Mouse (Mus musculus) forebrain, embryonic 16.5 days (tissue): ENCODE measurements around the gene Mitd1. TPM values are rescaled to one million over a fixed set of nuclear protein-coding genes. Genes with fewer than 3 reads are reported as not detected.

Experiments
- ATAC-seq: fragments of 200-750 bp; cut with Nextera tagmentation; 2 replicates; pipeline ENCODE4 v1.8.0; 2017; ENCODE audit warnings: mild to moderate bottlenecking, moderate library complexity
- H3K27ac ChIP-seq: fragments of 300-500 bp; sonication (generic); 2 replicates; pipeline ENCODE4 v1.5.1; 2014; ENCODE audit warnings: low read length, control low read depth
- H3K27me3 ChIP-seq: fragments of 300-500 bp; sonication (generic); replicated peaks from 2 replicates; pipeline ENCODE4 v1.6.1; 2014; ENCODE audit warnings: low read length; ENCODE audit not compliant: control insufficient read depth, insufficient read depth
- H3K36me3 ChIP-seq: fragments of 300-500 bp; sonication (generic); 2 replicates; pipeline ENCODE4 v1.6.1; 2014; ENCODE audit not compliant: control insufficient read depth, insufficient read depth
- H3K4me1 ChIP-seq: fragments of 300-500 bp; sonication (generic); replicated peaks from 2 replicates; pipeline ENCODE4 v1.6.1; 2014; ENCODE audit warnings: low read length; ENCODE audit not compliant: control insufficient read depth, insufficient read depth
- H3K4me2 ChIP-seq: fragments of 300-500 bp; sonication (generic); 2 replicates; pipeline ENCODE4 v1.6.1; 2014; ENCODE audit warnings: mild to moderate bottlenecking, low read length, control low read depth
- H3K4me3 ChIP-seq: fragments of 300-500 bp; sonication (generic); replicated peaks from 2 replicates; pipeline ENCODE4 v1.5.1; 2014; ENCODE audit warnings: mild to moderate bottlenecking, low read length, control low read depth
- H3K9ac ChIP-seq: fragments of 300-500 bp; sonication (generic); replicated peaks from 2 replicates; pipeline ENCODE4 v1.6.1; 2014; ENCODE audit warnings: low read depth, low read length, control low read depth
- H3K9me3 ChIP-seq: fragments of 300-500 bp; sonication (generic); 2 replicates; pipeline ENCODE4 v1.6.1; 2016; ENCODE audit warnings: low read length; ENCODE audit not compliant: control insufficient read depth
- WGBS: fragments of 180-500 bp; shearing (Covaris S2); extraction: QIAGEN DNeasy Blood & Tissue Kit; methylation state at CpG from one replicate; pipeline ENCODE4 v1.1.7; 2014; 5-methylcytosine and 5-hydroxymethylcytosine counted together
- polyA plus RNA-seq: library from polyadenylated mRNA; unstranded; fragments of >200 nt; fragmentation: Nextera tagmentation; extraction: Ambion mirVana; gene quantifications from 2 replicates; pipeline ENCODE4 v1.2.1, GENCODE M21; 2015

Gene Mitd1
- polyA plus RNA-seq, 1 experiment from 2014 or later, result 19.0 TPM

DNA sequence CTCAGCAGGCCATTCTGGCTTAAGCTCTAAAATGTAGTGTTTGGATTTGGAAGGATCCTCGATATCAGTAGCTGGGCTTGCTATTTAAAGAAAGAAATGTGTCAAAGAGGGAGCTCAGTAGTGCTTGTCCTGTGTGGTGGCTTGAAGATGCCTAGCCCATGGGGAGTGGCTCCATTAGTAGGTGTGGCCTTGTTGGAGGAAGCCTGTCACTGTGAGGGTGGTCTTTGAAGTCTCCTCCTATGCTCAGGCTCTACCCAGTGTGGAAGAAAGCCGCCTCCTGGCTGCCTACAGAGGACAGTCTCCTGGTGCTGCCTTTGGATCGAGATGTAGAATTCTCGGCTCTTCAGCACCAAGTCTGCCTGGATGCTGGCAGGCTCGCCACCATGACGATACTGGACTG, 10.1 kb upstream of the Mitd1 start:
- H3K4me2 ChIP-seq, result no peak overlapping the region
- H3K27ac ChIP-seq, result no peak overlapping the region
- H3K36me3 ChIP-seq, result peaks cover 12% of the 10 kb centered on the region
- H3K9me3 ChIP-seq, result no peaks in the 10 kb centered on the region
- WGBS, result 55% methylated on average over 6 of the region's 6 CpGs
- no peaks in the 10 kb centered on the region for H3K27me3 ChIP-seq
- H3K9ac ChIP-seq, result no peak overlapping the region
- no peak overlapping the region for H3K4me3 ChIP-seq
- H3K4me1 ChIP-seq, result no peaks in the 10 kb centered on the region
- ATAC-seq, result no peak

GRCm38 (mm10) chr1:37899816-37900215, 9.6 kb upstream of the Mitd1 start:
- no peak overlapping the region for H3K4me3 ChIP-seq
- no peaks in the 10 kb centered on the region for H3K9me3 ChIP-seq
- H3K27ac ChIP-seq, result no peak overlapping the region
- no peaks in the 10 kb centered on the region for H3K4me1 ChIP-seq
- H3K36me3 ChIP-seq, result peaks cover 15% of the 10 kb centered on the region
- WGBS, result 83% methylated on average over 4 of the region's 4 CpGs
- no peaks in the 10 kb centered on the region for H3K27me3 ChIP-seq
- H3K4me2 ChIP-seq, result no peak overlapping the region
- no peak for ATAC-seq
- no peak overlapping the region for H3K9ac ChIP-seq

- no peak for ATAC-seq
- H3K36me3 ChIP-seq, result peaks cover 15% of the 10 kb centered on the region
- H3K9me3 ChIP-seq, result no peaks in the 10 kb centered on the region
- no peak overlapping the region for H3K9ac ChIP-seq
- H3K27ac ChIP-seq, result no peak overlapping the region
- peaks cover 15% of the 10 kb centered on the region for H3K4me1 ChIP-seq
- no peak overlapping the region for H3K4me3 ChIP-seq
- no peak overlapping the region for H3K4me2 ChIP-seq
- no peaks in the 10 kb centered on the region for H3K27me3 ChIP-seq
Observed at GRCm38 (mm10) chr1:37894606-37895005, 4.4 kb upstream of the Mitd1 start.

GRCm38 (mm10) chr1:37891400-37891799, 1.2 kb upstream of the Mitd1 start:
- Histone ChIP-seq H3K36me3 (peaks cover 6% of the 10 kb centered on the region; the same call in 1 of the 2 replicates), H3K4me3 (no peak overlapping the region), H3K27me3 (no peaks in the 10 kb centered on the region), H3K4me2 (peak overlapping the region; percentile 73), H3K4me1 (peaks cover 22% of the 10 kb centered on the region), H3K9me3 (no peaks in the 10 kb centered on the region), H3K9ac (no peak overlapping the region), H3K27ac (no peak overlapping the region)
- 62% methylated on average over 3 of the region's 3 CpGs for WGBS
- no peak for ATAC-seq

DNA sequence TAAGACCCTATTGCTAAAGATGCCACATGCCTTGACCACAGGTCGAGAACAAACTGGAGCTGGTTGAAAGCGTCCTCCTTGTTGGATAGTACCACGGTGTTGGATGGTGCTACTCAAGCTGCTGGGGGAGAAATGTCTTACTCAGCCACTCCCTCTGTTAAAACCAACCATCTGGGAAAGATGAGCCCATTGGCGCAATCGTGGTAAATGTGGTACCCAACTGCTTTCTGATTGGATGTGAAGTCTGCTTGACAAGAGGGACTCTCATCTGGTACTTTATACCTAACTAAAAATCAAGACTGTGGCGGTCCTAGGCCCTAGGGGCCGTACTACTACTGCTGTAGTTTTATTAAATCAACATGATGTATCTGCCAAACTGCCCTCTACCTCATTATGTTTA, 1.0 kb downstream of the Mitd1 start:
- H3K36me3 ChIP-seq, result no peaks in the 10 kb centered on the region
- peaks cover 22% of the 10 kb centered on the region for H3K4me1 ChIP-seq
- no peaks in the 10 kb centered on the region for H3K27me3 ChIP-seq
- no peak for ATAC-seq
- WGBS, result 84% methylated on average over 7 of the region's 7 CpGs
- H3K4me2 ChIP-seq, result peak overlapping the region; percentile 73
- H3K4me3 ChIP-seq, result peak overlapping the region; percentile 84
- no peak overlapping the region for H3K27ac ChIP-seq
- no peak overlapping the region for H3K9ac ChIP-seq
- H3K9me3 ChIP-seq, result no peaks in the 10 kb centered on the region

- no peak overlapping the region for H3K4me3 ChIP-seq
- WGBS, result 86% methylated on average over 4 of the region's 4 CpGs
Observed at GRCm38 (mm10) chr1:37884451-37884850, 5.8 kb downstream of the Mitd1 start.

GRCm38 (mm10) chr1:37883411-37883810, 6.8 kb downstream of the Mitd1 start:
- H3K9me3 ChIP-seq, result no peaks in the 10 kb centered on the region
- no peak overlapping the region for H3K4me2 ChIP-seq
- WGBS, result 87% methylated on average over 4 of the region's 4 CpGs
- H3K27me3 ChIP-seq, result no peaks in the 10 kb centered on the region
- peaks cover 6% of the 10 kb centered on the region; the same call in 1 of the 2 replicates for H3K36me3 ChIP-seq
- no peaks in the 10 kb centered on the region for H3K4me1 ChIP-seq
- no peak for ATAC-seq
- no peak overlapping the region for H3K4me3 ChIP-seq
- H3K9ac ChIP-seq, result no peak overlapping the region
- no peak overlapping the region for H3K27ac ChIP-seq

More at GRCm38 (mm10) chr1:37884451-37884850, 5.8 kb downstream of the Mitd1 start:
- peaks cover 2% of the 10 kb centered on the region; the same call in 1 of the 2 replicates for H3K36me3 ChIP-seq
- no peak overlapping the region for H3K4me2 ChIP-seq
- H3K27me3 ChIP-seq, result no peaks in the 10 kb centered on the region
- no peak overlapping the region for H3K9ac ChIP-seq
- H3K4me1 ChIP-seq, result peaks cover 5% of the 10 kb centered on the region
- H3K27ac ChIP-seq, result no peak overlapping the region
- no peak for ATAC-seq
- no peaks in the 10 kb centered on the region for H3K9me3 ChIP-seq

- H3K27me3 ChIP-seq, result no peaks in the 10 kb centered on the region
- no peak for ATAC-seq
- peaks cover 2% of the 10 kb centered on the region; the same call in 1 of the 2 replicates for H3K4me1 ChIP-seq
- no peak overlapping the region for H3K27ac ChIP-seq
- no peak overlapping the region for H3K4me3 ChIP-seq
- no peak overlapping the region for H3K4me2 ChIP-seq
- H3K9me3 ChIP-seq, result peaks cover 6% of the 10 kb centered on the region; the same call in 1 of the 2 replicates
- peaks cover 13% of the 10 kb centered on the region for H3K36me3 ChIP-seq
- H3K9ac ChIP-seq, result no peak overlapping the region
- 92% methylated on average over 13 of the region's 13 CpGs for WGBS
Observed at GRCm38 (mm10) chr1:37877736-37878460, 12.3 kb downstream of the Mitd1 start.

DNA sequence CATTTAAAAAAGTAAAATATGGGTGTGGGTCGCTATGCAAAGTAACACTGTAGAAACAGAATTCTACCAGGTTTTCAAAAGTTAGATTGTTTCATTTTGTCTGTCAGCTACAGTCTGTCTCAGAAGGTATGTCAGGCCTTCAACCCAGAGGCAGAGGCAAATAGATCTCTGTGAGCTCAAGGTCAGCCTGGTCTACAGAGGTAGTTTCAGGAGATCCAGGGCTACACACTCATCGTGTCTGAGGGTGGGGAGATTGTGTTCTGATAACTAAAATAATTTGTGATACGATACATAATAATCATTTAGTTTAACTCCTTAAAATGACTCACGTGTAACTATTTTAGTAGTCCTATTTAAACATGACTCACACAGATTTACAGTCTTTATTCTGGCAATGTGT, 17.1 kb downstream of the Mitd1 start:
- H3K4me2 ChIP-seq, result peak overlapping the region; percentile 69; the same call in 1 of the 2 replicates
- H3K9ac ChIP-seq, result no peak overlapping the region
- no peak overlapping the region for H3K4me3 ChIP-seq
- WGBS, result 91% methylated on average over 4 of the region's 4 CpGs
- peaks cover 6% of the 10 kb centered on the region; the same call in 1 of the 2 replicates for H3K9me3 ChIP-seq
- H3K27ac ChIP-seq, result no peak overlapping the region
- H3K27me3 ChIP-seq, result 0 out of 2 replicates have a peak, but pooled peaks cover 3% of the 10 kb centered on the region
- H3K4me1 ChIP-seq, result peaks cover 11% of the 10 kb centered on the region
- no peak for ATAC-seq
- H3K36me3 ChIP-seq, result peaks cover 9% of the 10 kb centered on the region
